Mouse (Mus musculus) liver, embryonic 15.5 days (tissue): Measurements from ENCODE around the gene Grb10. TPM values are rescaled to one million over a fixed set of nuclear protein-coding genes. Genes with fewer than 3 reads are reported as not detected.

Source experiments
- ATAC-seq: fragments of 200-750 bp; cut with Nextera tagmentation; 2 replicates; pipeline ENCODE4 v1.8.0; 2017; ENCODE audit warnings: moderate number of reproducible peaks, mild to moderate bottlenecking, moderate library complexity; ENCODE audit not compliant: insufficient read depth
- H3K27ac ChIP-seq: fragments of 300-500 bp; sonication (generic); replicated peaks from 2 replicates; pipeline ENCODE4 v1.5.1; 2015; ENCODE audit warnings: mild to moderate bottlenecking, inconsistent platforms
- H3K27me3 ChIP-seq: fragments of 300-500 bp; sonication (generic); 2 replicates; pipeline ENCODE4 v1.6.1; 2015; ENCODE audit warnings: mild to moderate bottlenecking, inconsistent platforms
- H3K36me3 ChIP-seq: fragments of 300-500 bp; sonication (generic); replicated peaks from 2 replicates; pipeline ENCODE4 v1.6.1; 2015; ENCODE audit warnings: moderate library complexity, mild to moderate bottlenecking, inconsistent platforms
- H3K4me1 ChIP-seq: fragments of 300-500 bp; sonication (generic); replicated peaks from 2 replicates; pipeline ENCODE4 v1.6.1; 2015; ENCODE audit warnings: inconsistent platforms
- H3K4me2 ChIP-seq: fragments of 300-500 bp; sonication (generic); 2 replicates; pipeline ENCODE4 v1.6.1; 2015; ENCODE audit warnings: moderate library complexity, mild to moderate bottlenecking, inconsistent platforms
- H3K4me3 ChIP-seq: fragments of 300-500 bp; sonication (generic); replicated peaks from 2 replicates; pipeline ENCODE4 v1.5.1; 2015; ENCODE audit warnings: mild to moderate bottlenecking, inconsistent platforms
- H3K9ac ChIP-seq: fragments of 300-500 bp; sonication (generic); 2 replicates; pipeline ENCODE4 v1.6.1; 2015; ENCODE audit warnings: moderate library complexity, mild to moderate bottlenecking, inconsistent platforms
- H3K9me3 ChIP-seq: fragments of 300-500 bp; sonication (generic); replicated peaks from 2 replicates; pipeline ENCODE4 v1.6.1; 2016; ENCODE audit warnings: inconsistent platforms
- WGBS: fragments of 180-500 bp; shearing (Covaris S2); methylation state at CpG from one replicate; pipeline ENCODE4 v1.1.7; 2015; ENCODE audit warnings: mixed read lengths; ENCODE audit not compliant: insufficient replicate concordance; 5-methylcytosine and 5-hydroxymethylcytosine counted together
- polyA plus RNA-seq: library from polyadenylated mRNA; unstranded; fragments of >200 nt; fragmentation: Nextera tagmentation; extraction: Ambion mirVana; gene quantifications from 2 replicates; pipeline ENCODE4 v1.2.1, GENCODE M21; 2015

Gene Grb10
- polyA plus RNA-seq, 1 experiment from 2014 or later: 148 TPM

- ATAC-seq: no peak
- Histone ChIP-seq H3K27me3 (no peaks in the 10 kb centered on the region), H3K4me2 (no peak overlapping the region), H3K9me3 (no peaks in the 10 kb centered on the region), H3K4me3 (no peak overlapping the region), H3K27ac (no peak overlapping the region), H3K4me1 (no peaks in the 10 kb centered on the region), H3K36me3 (no peaks in the 10 kb centered on the region), H3K9ac (no peak overlapping the region)
- WGBS: 70% methylated on average over 1 of the region's 1 CpGs
Measured at GRCm38 (mm10) chr11:11995371-11995770, 43.1 kb downstream of the Grb10 start.

DNA sequence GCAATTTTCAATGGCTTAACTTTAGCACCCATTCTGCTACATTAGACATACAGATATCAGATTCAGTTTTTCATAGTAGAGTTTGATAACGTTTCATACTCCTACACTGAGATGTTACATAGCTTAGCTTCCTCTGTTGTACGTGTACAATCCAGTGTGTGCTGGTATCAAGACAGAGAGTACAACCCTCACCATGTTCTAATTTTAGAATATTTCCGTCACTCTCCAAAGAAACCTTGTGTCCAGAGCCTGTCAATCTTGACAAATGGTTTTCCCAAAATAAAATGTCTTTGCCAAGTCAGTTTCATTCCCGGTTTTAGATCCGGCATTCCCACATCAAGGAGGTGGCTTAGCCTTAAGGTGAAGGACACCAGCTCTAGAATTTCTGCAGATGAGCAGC is 44.7 kb downstream of the Grb10 start:
- H3K4me3 ChIP-seq: no peak overlapping the region
- H3K4me2 ChIP-seq: no peak overlapping the region
- no peaks in the 10 kb centered on the region for H3K27me3 ChIP-seq
- WGBS: 66% methylated on average over 5 of the region's 5 CpGs
- ATAC-seq: no peak
- no peaks in the 10 kb centered on the region for H3K4me1 ChIP-seq
- no peaks in the 10 kb centered on the region for H3K9me3 ChIP-seq
- no peak overlapping the region for H3K27ac ChIP-seq
- H3K9ac ChIP-seq: no peak overlapping the region
- no peaks in the 10 kb centered on the region for H3K36me3 ChIP-seq

- no peak for ATAC-seq
- 67% methylated on average over 2 of the region's 2 CpGs for WGBS
- H3K9ac ChIP-seq: no peak overlapping the region
- no peaks in the 10 kb centered on the region for H3K36me3 ChIP-seq
- H3K9me3 ChIP-seq: no peaks in the 10 kb centered on the region
- H3K4me1 ChIP-seq: no peaks in the 10 kb centered on the region
- no peak overlapping the region for H3K27ac ChIP-seq
- H3K4me2 ChIP-seq: no peak overlapping the region
- H3K4me3 ChIP-seq: no peak overlapping the region
- no peaks in the 10 kb centered on the region for H3K27me3 ChIP-seq
Measured at GRCm38 (mm10) chr11:11993183-11993582, 45.3 kb downstream of the Grb10 start.

DNA sequence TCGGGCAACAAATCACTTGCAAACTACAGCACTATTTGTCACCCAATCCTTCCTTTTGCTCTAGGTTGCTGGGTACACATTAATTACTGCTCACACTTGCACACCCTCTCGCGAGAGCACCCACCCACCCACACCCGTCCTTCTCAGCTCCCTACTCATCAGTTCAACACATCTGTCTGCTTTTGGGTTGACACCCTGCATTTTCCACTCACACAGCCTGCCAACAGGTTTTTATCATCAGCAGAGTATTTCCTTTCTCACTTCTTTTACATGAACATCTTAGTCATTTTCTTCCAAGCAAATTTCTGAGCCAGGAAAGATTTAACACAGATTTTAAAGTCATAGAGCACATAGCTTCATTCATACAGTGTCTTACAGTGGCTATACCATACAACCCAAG is 48.6 kb downstream of the Grb10 start:
- H3K4me3 ChIP-seq: no peak overlapping the region
- no peaks in the 10 kb centered on the region for H3K27me3 ChIP-seq
- 65% methylated on average over 4 of the region's 4 CpGs for WGBS
- H3K27ac ChIP-seq: no peak overlapping the region
- no peaks in the 10 kb centered on the region for H3K36me3 ChIP-seq
- ATAC-seq: no peak
- no peak overlapping the region for H3K9ac ChIP-seq
- H3K4me2 ChIP-seq: no peak overlapping the region
- H3K9me3 ChIP-seq: no peaks in the 10 kb centered on the region
- no peaks in the 10 kb centered on the region for H3K4me1 ChIP-seq

GRCm38 (mm10) chr11:11987233-11987632 is 51.2 kb downstream of the Grb10 start:
- Histone ChIP-seq H3K27ac (no peak overlapping the region), H3K4me3 (no peak overlapping the region), H3K36me3 (no peaks in the 10 kb centered on the region), H3K4me2 (no peak overlapping the region), H3K9ac (no peak overlapping the region), H3K9me3 (no peaks in the 10 kb centered on the region), H3K27me3 (no peaks in the 10 kb centered on the region), H3K4me1 (no peaks in the 10 kb centered on the region)
- ATAC-seq: no peak
- 68% methylated on average over 3 of the region's 3 CpGs for WGBS

DNA sequence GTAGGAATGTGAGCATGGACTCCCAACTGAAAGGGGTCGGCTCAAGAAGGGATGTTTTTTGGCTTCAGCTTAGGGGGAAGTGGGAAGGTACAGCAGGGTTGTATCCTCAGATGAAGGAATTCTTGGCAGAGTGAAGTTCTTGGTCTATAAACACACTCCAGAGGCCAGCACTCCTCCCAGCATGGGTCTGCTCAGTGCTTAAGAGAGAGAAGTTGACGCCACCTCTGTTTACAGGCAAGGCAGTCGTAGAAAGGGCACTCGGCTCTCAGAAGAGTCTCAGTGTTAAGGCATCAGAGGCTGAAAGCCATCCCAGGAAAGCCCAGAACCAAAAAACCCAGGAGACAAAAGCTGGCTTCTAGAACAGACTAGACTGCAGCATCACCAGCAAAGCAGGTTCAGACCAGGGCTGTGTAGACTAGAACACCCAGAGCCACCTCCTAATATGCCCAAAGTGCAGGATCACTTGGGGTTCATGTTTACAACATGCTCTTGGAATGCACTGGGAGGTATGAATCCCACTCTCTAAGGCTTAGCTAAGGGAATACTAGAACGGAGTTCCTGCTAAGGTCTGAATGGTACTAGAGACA is 59.8 kb downstream of the Grb10 start:
- Histone ChIP-seq H3K4me2 (no peak overlapping the region), H3K9me3 (no peaks in the 10 kb centered on the region), H3K27me3 (no peaks in the 10 kb centered on the region), H3K27ac (no peak overlapping the region), H3K4me3 (no peak overlapping the region), H3K4me1 (no peaks in the 10 kb centered on the region), H3K9ac (no peak overlapping the region), H3K36me3 (no peaks in the 10 kb centered on the region; the same call in 1 of the 2 replicates)
- ATAC-seq: peak; percentile 15; the same call in 1 of the 2 replicates
- WGBS: 64% methylated on average over 5 of the region's 5 CpGs

- H3K27ac ChIP-seq: no peak overlapping the region
- no peak overlapping the region for H3K9ac ChIP-seq
- no peak overlapping the region for H3K4me3 ChIP-seq
- no peaks in the 10 kb centered on the region for H3K27me3 ChIP-seq
- no peak for ATAC-seq
- peaks cover 11% of the 10 kb centered on the region for H3K36me3 ChIP-seq
- 53% methylated on average over 10 of the region's 10 CpGs for WGBS
- H3K4me2 ChIP-seq: no peak overlapping the region
- no peaks in the 10 kb centered on the region for H3K9me3 ChIP-seq
- peaks cover 5% of the 10 kb centered on the region for H3K4me1 ChIP-seq
Measured at GRCm38 (mm10) chr11:11974591-11975255, 63.8 kb downstream of the Grb10 start.

DNA sequence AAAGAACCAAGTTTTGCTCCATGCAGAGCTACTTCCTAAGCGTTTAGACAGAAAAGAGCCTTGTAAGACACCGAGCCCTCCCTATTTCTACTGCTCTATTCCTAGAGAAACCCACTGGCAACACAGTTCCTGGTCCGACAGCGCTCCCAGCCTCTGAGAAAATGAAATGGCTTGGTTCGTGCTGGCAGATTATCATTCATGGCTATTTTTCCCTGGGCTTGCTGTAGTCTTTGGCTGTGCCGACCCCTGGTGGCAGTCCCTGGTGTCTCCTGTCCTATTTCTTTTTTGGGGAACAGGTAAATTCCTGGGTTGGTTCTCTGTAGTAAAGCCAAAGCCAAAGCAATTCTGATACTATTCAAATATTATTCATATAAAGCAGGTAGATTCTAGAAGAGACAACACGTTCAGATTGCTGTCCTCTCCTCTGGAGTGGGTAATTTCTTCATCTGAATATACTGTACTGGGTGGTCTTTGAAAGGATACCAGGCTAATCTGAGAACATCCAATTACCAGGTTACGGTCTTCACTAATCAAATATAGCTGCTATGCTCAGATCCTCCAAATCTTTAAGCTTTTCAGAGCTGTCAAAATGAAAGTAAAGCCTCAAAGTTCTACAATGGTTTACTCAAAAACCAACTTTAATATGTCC is 65.0 kb downstream of the Grb10 start:
- H3K4me1 ChIP-seq: peaks cover 5% of the 10 kb centered on the region
- H3K9ac ChIP-seq: no peak overlapping the region
- WGBS: 47% methylated on average over 8 of the region's 8 CpGs
- no peak overlapping the region for H3K4me3 ChIP-seq
- H3K4me2 ChIP-seq: no peak overlapping the region
- peaks cover 13% of the 10 kb centered on the region for H3K36me3 ChIP-seq
- peak; percentile 29; the same call in 1 of the 2 replicates for ATAC-seq
- no peak overlapping the region for H3K27ac ChIP-seq
- no peaks in the 10 kb centered on the region for H3K9me3 ChIP-seq
- no peaks in the 10 kb centered on the region for H3K27me3 ChIP-seq

GRCm38 (mm10) chr11:11972401-11973110 is 65.9 kb downstream of the Grb10 start:
- H3K27ac ChIP-seq: no peak overlapping the region

DNA sequence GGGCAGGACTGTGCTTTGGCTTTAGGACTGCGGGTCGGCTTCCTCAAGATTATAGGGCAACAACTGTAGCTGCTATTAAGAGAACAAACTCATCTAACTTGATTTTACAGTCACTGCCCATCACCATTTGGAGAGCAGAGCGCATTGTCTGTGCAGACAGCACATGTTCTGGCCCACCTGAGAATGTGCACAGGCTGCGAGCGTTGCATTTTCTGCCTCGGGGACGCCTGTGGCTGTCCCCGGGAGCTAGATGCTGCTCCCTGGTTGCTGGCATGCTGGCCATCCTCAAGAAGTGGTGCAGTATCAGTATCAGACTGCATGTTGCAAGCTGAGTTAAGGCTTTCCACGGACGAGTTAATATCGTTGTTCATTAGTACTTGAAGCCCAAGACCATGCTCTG is 68.2 kb downstream of the Grb10 start:
- Histone ChIP-seq H3K4me3 (no peak overlapping the region), H3K27ac (no peak overlapping the region), H3K4me2 (no peak overlapping the region), H3K4me1 (peaks cover 26% of the 10 kb centered on the region), H3K9ac (no peak overlapping the region), H3K9me3 (no peaks in the 10 kb centered on the region), H3K36me3 (peaks cover 18% of the 10 kb centered on the region), H3K27me3 (no peaks in the 10 kb centered on the region)
- no peak for ATAC-seq
- 85% methylated on average over 11 of the region's 11 CpGs for WGBS

More at GRCm38 (mm10) chr11:11972401-11973110, 65.9 kb downstream of the Grb10 start:
- Histone ChIP-seq H3K9ac (no peak overlapping the region), H3K36me3 (peaks cover 15% of the 10 kb centered on the region), H3K27me3 (no peaks in the 10 kb centered on the region), H3K4me1 (peaks cover 6% of the 10 kb centered on the region), H3K9me3 (no peaks in the 10 kb centered on the region), H3K4me2 (no peak overlapping the region), H3K4me3 (no peak overlapping the region)
- 79% methylated on average over 6 of the region's 6 CpGs for WGBS
- ATAC-seq: no peak

- Histone ChIP-seq H3K9me3 (no peaks in the 10 kb centered on the region), H3K36me3 (peaks cover 18% of the 10 kb centered on the region), H3K9ac (no peak overlapping the region), H3K4me2 (no peak overlapping the region), H3K4me1 (peaks cover 40% of the 10 kb centered on the region), H3K4me3 (no peak overlapping the region), H3K27me3 (no peaks in the 10 kb centered on the region), H3K27ac (no peak overlapping the region)
- 57% methylated on average over 6 of the region's 6 CpGs for WGBS
- no peak for ATAC-seq
Measured at GRCm38 (mm10) chr11:11968830-11969229, 69.7 kb downstream of the Grb10 start.
